Mouse (Mus musculus) MEL (cell line): ENCODE results near the gene Lat2. TPM values are rescaled to one million over a fixed set of nuclear protein-coding genes. Genes with fewer than 3 reads are reported as not detected.

Experiments used
- DNase-seq: peaks from one replicate; pipeline ENCODE4 v3.0.0; 2011; ENCODE audit warnings: low read depth, low spot score
- H3K27ac ChIP-seq: 2 replicates; pipeline ENCODE4 v1.5.1; 2012; ENCODE audit warnings: low read depth, mild to moderate bottlenecking, control low read depth, low read length, moderate library complexity; ENCODE audit not compliant: control insufficient read depth
- H3K27me3 ChIP-seq, 2 experiments: fragments of 150-350 bp in 1 of 2; sonication (generic) in 1 of 2; 2 replicates each; pipeline ENCODE4 v1.6.1; 2012; ENCODE audit warnings: low read length in 2 of 2, mild to moderate bottlenecking in 2 of 2, improper control_type of control experiment in 1 of 2, moderate library complexity in 1 of 2; ENCODE audit not compliant: insufficient read depth in 2 of 2, control insufficient read depth in 1 of 2
- H3K36me3 ChIP-seq, 2 experiments: 2 replicates each; pipeline ENCODE4 v1.6.1; 2012 to 2014; ENCODE audit warnings: low read length in 2 of 2, improper control_type of control experiment in 1 of 2, inconsistent platforms in 1 of 2, mild to moderate bottlenecking in 1 of 2; ENCODE audit not compliant: insufficient read depth in 2 of 2, control insufficient read depth in 1 of 2
- H3K4me1 ChIP-seq, 2 experiments: fragments of 150-350 bp in 1 of 2; sonication (generic) in 1 of 2; 2 replicates each; pipeline ENCODE4 v1.6.1; 2012; ENCODE audit warnings: low read length in 2 of 2, improper control_type of control experiment in 1 of 2, mild to moderate bottlenecking in 1 of 2; ENCODE audit not compliant: insufficient read depth in 2 of 2, control insufficient read depth in 1 of 2
- H3K4me3 ChIP-seq, 2 experiments: fragments of 150-350 bp in 1 of 2; sonication (generic) in 1 of 2; 2 replicates each; pipeline ENCODE4 v1.5.1; 2012; ENCODE audit warnings: low read depth in 2 of 2, low read length in 2 of 2, mild to moderate bottlenecking in 2 of 2, moderate library complexity in 2 of 2, control low read depth in 1 of 2, improper control_type of control experiment in 1 of 2; ENCODE audit not compliant: control insufficient read depth in 1 of 2, insufficient read depth in 1 of 2
- H3K79me2 ChIP-seq: 2 replicates; pipeline ENCODE4 v1.6.1; 2012; ENCODE audit warnings: mild to moderate bottlenecking, low read length, moderate library complexity; ENCODE audit not compliant: control insufficient read depth, poor library complexity, insufficient read depth
- H3K9ac ChIP-seq: 2 replicates; pipeline ENCODE4 v1.6.1; 2012; ENCODE audit warnings: low read depth, mild to moderate bottlenecking, control low read depth, low read length, moderate library complexity; ENCODE audit not compliant: control insufficient read depth, poor library complexity, severe bottlenecking
- H3K9me3 ChIP-seq: fragments of 150-350 bp; sonication (generic); replicated peaks from 2 replicates; pipeline ENCODE4 v1.6.1; 2012; ENCODE audit warnings: mild to moderate bottlenecking, low read length, improper control_type of control experiment, moderate library complexity; ENCODE audit not compliant: insufficient read depth
- CHD1 ChIP-seq: IDR thresholded peaks from 2 replicates; pipeline ENCODE4 v1.6.1; 2012; ENCODE audit warnings: low read depth, mild to moderate bottlenecking, inconsistent platforms, low read length, improper control_type of control experiment
- CHD2 ChIP-seq: IDR thresholded peaks from 2 replicates; pipeline ENCODE4 v1.6.1; 2011; ENCODE audit warnings: low read length, improper control_type of control experiment
- CTCF ChIP-seq, 3 experiments: IDR thresholded peaks in 2 of 3; conservative IDR thresholded peaks in 1 of 3; 2 replicates each; pipeline ENCODE4 v1.5.1; 2011 to 2012; ENCODE audit warnings: low read length in 3 of 3, low read depth in 2 of 3, mild to moderate bottlenecking in 2 of 3, improper control_type of control experiment in 1 of 3, inconsistent platforms in 1 of 3, mixed read lengths in 1 of 3, moderate library complexity in 1 of 3; ENCODE audit not compliant: control insufficient read depth in 1 of 3, insufficient read depth in 1 of 3, poor library complexity in 1 of 3, severe bottlenecking in 1 of 3
- E2F4 ChIP-seq: IDR thresholded peaks from 2 replicates; pipeline ENCODE4 v1.6.1; 2011; ENCODE audit warnings: low read depth, low read length, improper control_type of control experiment, borderline replicate concordance
- ELF1 ChIP-seq: IDR thresholded peaks from 2 replicates; pipeline ENCODE4 v1.6.1; 2014; ENCODE audit warnings: low read depth, mild to moderate bottlenecking, inconsistent platforms, low read length, improper control_type of control experiment, moderate library complexity
- EP300 ChIP-seq, 2 experiments: IDR thresholded peaks; 2 replicates each; pipeline ENCODE4 v1.6.1; 2011; ENCODE audit warnings: improper control_type of control experiment in 2 of 2, low read length in 2 of 2, low read depth in 1 of 2, mild to moderate bottlenecking in 1 of 2
- ETS1 ChIP-seq: IDR thresholded peaks from 2 replicates; pipeline ENCODE4 v1.6.1; 2012; ENCODE audit warnings: low read depth, mild to moderate bottlenecking, inconsistent platforms, low read length, improper control_type of control experiment, moderate library complexity
- GABPA ChIP-seq: IDR thresholded peaks from 2 replicates; pipeline ENCODE4 v1.6.1; 2012; ENCODE audit warnings: low read depth, mild to moderate bottlenecking, inconsistent platforms, low read length, improper control_type of control experiment, moderate library complexity
- GATA1 ChIP-seq: IDR thresholded peaks from 2 replicates; pipeline ENCODE4 v1.6.1; 2011; ENCODE audit warnings: low read depth, low read length, improper control_type of control experiment
- HCFC1 ChIP-seq: IDR thresholded peaks from 2 replicates; pipeline ENCODE4 v1.6.1; 2012; ENCODE audit warnings: low read depth, mild to moderate bottlenecking, inconsistent platforms, low read length, improper control_type of control experiment, moderate library complexity
- MAFK ChIP-seq: IDR thresholded peaks from 2 replicates; pipeline ENCODE4 v1.6.1; 2011; ENCODE audit warnings: low read depth, mild to moderate bottlenecking, low read length, improper control_type of control experiment, borderline replicate concordance
- MAX ChIP-seq: IDR thresholded peaks from 2 replicates; pipeline ENCODE4 v1.6.1; 2011; ENCODE audit warnings: low read length, improper control_type of control experiment
- MAZ ChIP-seq: IDR thresholded peaks from 2 replicates; pipeline ENCODE4 v1.6.1; 2012; ENCODE audit warnings: low read depth, mild to moderate bottlenecking, inconsistent platforms, low read length, improper control_type of control experiment
- MEF2A ChIP-seq: IDR thresholded peaks from 2 replicates; pipeline ENCODE4 v1.6.1; 2014; ENCODE audit warnings: low read depth, mild to moderate bottlenecking, inconsistent platforms, low read length, improper control_type of control experiment; ENCODE audit not compliant: poor library complexity, insufficient replicate concordance, severe bottlenecking; ENCODE audit errors: extremely low read depth
- MXI1 ChIP-seq: IDR thresholded peaks from 2 replicates; pipeline ENCODE4 v1.6.1; 2011; ENCODE audit warnings: mild to moderate bottlenecking, low read depth, low read length, improper control_type of control experiment
- MYB ChIP-seq: IDR thresholded peaks from 2 replicates; pipeline ENCODE4 v1.6.1; 2011; ENCODE audit warnings: mild to moderate bottlenecking, low read depth, low read length, improper control_type of control experiment
- NELFE ChIP-seq: IDR thresholded peaks from 2 replicates; pipeline ENCODE4 v1.6.1; 2011; ENCODE audit warnings: low read depth, low read length, improper control_type of control experiment
- NRF1 ChIP-seq: IDR thresholded peaks from 2 replicates; pipeline ENCODE4 v1.6.1; 2014; ENCODE audit warnings: low read depth, mild to moderate bottlenecking, inconsistent platforms, low read length, improper control_type of control experiment, moderate library complexity; ENCODE audit not compliant: poor library complexity, insufficient read depth, severe bottlenecking
- POLR2A ChIP-seq, 2 experiments: IDR thresholded peaks; 2 replicates each; pipeline ENCODE4 v1.6.1; 2011 to 2012; ENCODE audit warnings: low read length in 2 of 2, mild to moderate bottlenecking in 2 of 2, control low read depth in 1 of 2, improper control_type of control experiment in 1 of 2, low read depth in 1 of 2, moderate library complexity in 1 of 2; ENCODE audit not compliant: control insufficient read depth in 1 of 2, insufficient read depth in 1 of 2, poor library complexity in 1 of 2
- POLR2AphosphoS2 ChIP-seq: IDR thresholded peaks from 2 replicates; pipeline ENCODE4 v1.6.1; 2011; ENCODE audit warnings: low read length, improper control_type of control experiment
- POLR2AphosphoS5 ChIP-seq: IDR thresholded peaks from 2 replicates; pipeline ENCODE4 v1.6.1; 2012; ENCODE audit warnings: low read depth, borderline replicate concordance, mild to moderate bottlenecking, inconsistent platforms, low read length, moderate library complexity, mixed read lengths
- RAD21 ChIP-seq: IDR thresholded peaks from 2 replicates; pipeline ENCODE4 v1.6.1; 2011; ENCODE audit warnings: mild to moderate bottlenecking, low read depth, low read length, improper control_type of control experiment
- RCOR1 ChIP-seq: IDR thresholded peaks from 2 replicates; pipeline ENCODE4 v1.6.1; 2012; ENCODE audit warnings: low read depth, mild to moderate bottlenecking, inconsistent platforms, low read length, improper control_type of control experiment
- SIN3A ChIP-seq: IDR thresholded peaks from 2 replicates; pipeline ENCODE4 v1.6.1; 2012; ENCODE audit warnings: low read length, improper control_type of control experiment, inconsistent platforms
- SMC3 ChIP-seq: IDR thresholded peaks from 2 replicates; pipeline ENCODE4 v1.6.1; 2011; ENCODE audit warnings: low read depth, low read length, improper control_type of control experiment
- TAL1 ChIP-seq: IDR thresholded peaks from 2 replicates; pipeline ENCODE4 v1.6.1; 2012; ENCODE audit warnings: mild to moderate bottlenecking, inconsistent platforms, low read length, moderate library complexity, mixed read lengths
- TBP ChIP-seq: IDR thresholded peaks from 2 replicates; pipeline ENCODE4 v1.8.0; 2011; ENCODE audit warnings: low read depth, low read length, improper control_type of control experiment
- UBTF ChIP-seq: IDR thresholded peaks from 2 replicates; pipeline ENCODE4 v1.6.1; 2012; ENCODE audit warnings: low read depth, mild to moderate bottlenecking, inconsistent platforms, low read length, improper control_type of control experiment, moderate library complexity, borderline replicate concordance; ENCODE audit not compliant: insufficient read depth
- USF1 ChIP-seq: IDR thresholded peaks from 2 replicates; pipeline ENCODE4 v1.6.1; 2014; ENCODE audit warnings: low read depth, mild to moderate bottlenecking, inconsistent platforms, low read length, improper control_type of control experiment, moderate library complexity
- USF2 ChIP-seq, 2 experiments: IDR thresholded peaks; 2 replicates each; pipeline ENCODE4 v1.6.1; 2011 to 2012; ENCODE audit warnings: improper control_type of control experiment in 2 of 2, low read length in 2 of 2, borderline replicate concordance in 1 of 2, inconsistent platforms in 1 of 2, low read depth in 1 of 2, mild to moderate bottlenecking in 1 of 2; ENCODE audit not compliant: insufficient read depth in 1 of 2
- ZC3H11A ChIP-seq: IDR thresholded peaks from 2 replicates; pipeline ENCODE4 v1.6.1; 2012; ENCODE audit warnings: low read depth, mild to moderate bottlenecking, inconsistent platforms, low read length, improper control_type of control experiment
- ZKSCAN1 ChIP-seq: IDR thresholded peaks from 2 replicates; pipeline ENCODE4 v1.6.1; 2012; ENCODE audit warnings: low read depth, mild to moderate bottlenecking, inconsistent platforms, low read length, improper control_type of control experiment, moderate library complexity
- ZNF384 ChIP-seq: IDR thresholded peaks from 2 replicates; pipeline ENCODE4 v1.6.1; 2012; ENCODE audit warnings: low read depth, mild to moderate bottlenecking, inconsistent platforms, low read length, improper control_type of control experiment
- polyA plus RNA-seq, 2 experiments: library from polyadenylated mRNA; stranded (reverse) in 1 of 2; unstranded in 1 of 2; fragments of >175 nt in 1 of 2; fragments of >200 nt in 1 of 2; gene quantifications; 2 replicates each; pipeline versions ENCODE4 v1.2.1 to v1.2.4; 2012; ENCODE audit warnings: low replicate concordance in 2 of 2, low read depth in 1 of 2; ENCODE audit not compliant: insufficient read length in 2 of 2, insufficient read depth in 1 of 2, missing spikeins in 1 of 2
- total RNA-seq: library from RNA; depleted of rRNA; stranded (reverse); fragments of 300-350 nt; gene quantifications from 2 replicates; pipeline ENCODE4 v1.2.3, GENCODE M21; 2012

Lat2 gene
- total and polyA plus RNA-seq, 3 experiments, result 0.79 to 0.92 TPM; not detected in 1

DNA sequence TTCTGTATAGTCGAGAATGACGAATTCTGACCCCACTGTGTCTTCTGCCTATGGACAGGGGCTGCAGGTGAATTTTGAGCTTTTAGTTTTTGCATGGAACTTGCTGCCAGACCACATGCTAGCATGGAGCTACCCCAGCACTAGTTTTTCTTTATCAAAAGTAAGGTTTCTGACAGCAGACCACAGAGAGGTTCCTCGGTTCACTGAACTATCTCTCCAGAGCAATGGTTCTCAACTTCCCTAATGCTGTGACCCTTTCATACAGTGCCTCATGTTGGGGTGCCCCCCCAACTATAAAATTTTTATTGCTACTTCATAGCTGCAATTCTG is 31.0 kb downstream of the Lat2 start (continued):
- TF ChIP-seq MAFK, result no peak; the same call in 1 of the 2 replicates
- TF ChIP-seq, all 39 proteins: peak for 15

DNA sequence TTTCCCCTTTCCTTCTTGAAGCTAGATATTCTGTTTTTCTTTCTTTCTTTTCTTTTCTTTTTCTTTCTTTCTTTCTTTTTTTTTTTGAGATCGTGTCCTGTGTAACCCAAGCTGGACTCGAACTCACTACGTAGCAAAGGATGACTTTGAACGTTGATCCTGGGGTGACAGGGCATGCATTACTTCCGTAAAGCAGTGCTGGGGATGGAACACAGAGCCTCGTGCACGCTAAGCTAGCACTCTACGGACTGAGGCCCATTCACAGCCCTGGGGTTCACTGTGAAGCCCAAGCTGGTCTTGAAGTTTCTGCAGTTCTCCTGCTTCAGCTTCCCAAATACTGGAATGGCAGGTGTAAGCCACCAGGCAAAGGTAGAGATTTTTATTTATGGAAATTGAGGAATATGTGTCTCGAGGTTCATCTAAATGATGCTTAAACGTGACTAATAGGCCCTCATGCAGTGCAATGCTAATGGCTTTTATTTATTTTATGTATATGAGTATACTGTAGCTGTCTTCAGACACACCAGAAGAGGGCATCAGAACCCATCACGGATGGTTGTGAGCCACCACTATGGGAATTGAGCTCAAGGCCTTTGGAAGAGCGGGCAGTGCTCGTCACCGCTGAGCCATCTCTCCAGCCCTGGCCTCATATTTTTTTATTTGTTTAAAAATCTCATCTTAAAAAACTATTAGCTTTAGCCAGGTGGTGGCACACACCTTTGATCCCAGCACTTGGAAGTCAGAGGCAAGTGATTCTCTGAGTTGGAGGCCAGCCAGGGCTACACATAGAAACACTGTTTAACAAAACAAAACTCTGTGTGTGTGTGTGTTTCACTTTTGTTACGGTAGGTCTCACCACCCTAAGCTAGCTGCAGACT is 31.6 kb downstream of the Lat2 start:
- Histone ChIP-seq H3K36me3 (peaks cover 0 to 22% of the 10 kb centered on the region in 2 experiments; a peak in 2 of 4 replicates), H3K4me3 (peak overlapping the region; percentile 80 to 87), H3K9me3 (no peaks in the 10 kb centered on the region), H3K4me1 (peaks cover 2 to 24% of the 10 kb centered on the region in 2 experiments), H3K27me3 (no peaks in the 10 kb centered on the region), H3K79me2 (peaks cover 24% of the 10 kb centered on the region), H3K27ac (peak overlapping the region; percentile 98), H3K9ac (peak overlapping the region; percentile 90)
- peak; percentile 78 for DNase-seq
- TF ChIP-seq RAD21 (no peak; the same call in 1 of the 2 replicates), MEF2A (no peak), USF2 (IDR thresholded peaks at IDR 0.05; ENCODE audit: borderline replicate concordance in 1 of 2, insufficient read depth in 1 of 2, low read depth in 1 of 2, low read length in 2 of 2) (no peak), NRF1 (no peak), MYB (no peak), USF1 (no peak), MXI1 (peak; percentile 72), TAL1 (no peak), SMC3 (no peak), SIN3A (peak; percentile 68; the same call in 1 of the 2 replicates), CHD1 (peak; percentile 86), ETS1 (no peak), ZKSCAN1 (no peak), GATA1 (no peak), CTCF (IDR thresholded peaks at IDR 0.05 in 2 of 3, conservative IDR thresholded peaks at IDR 0.05 in 1 of 3; ENCODE audit: control insufficient read depth in 1 of 3, insufficient read depth in 1 of 3, low read depth in 2 of 3, low read length in 3 of 3, poor library complexity in 1 of 3, severe bottlenecking in 1 of 3) (peak in 2 of 3 experiments; percentile 5 to 35; a peak in 1 of 6 replicates), HCFC1 (no peak; the same call in 1 of the 2 replicates), TBP (no peak), MAX (peak; percentile 48; the same call in 1 of the 2 replicates), ELF1 (no peak), MAZ (no peak), POLR2AphosphoS5 (no peak), EP300 (IDR thresholded peaks at IDR 0.05; ENCODE audit: low read depth in 1 of 2, low read length in 2 of 2) (0 out of 4 replicates have a peak, but pooled peaks of 1 of the 2 experiments have one; percentile 4), RCOR1 (no peak), GABPA (no peak), POLR2A (IDR thresholded peaks at IDR 0.05; ENCODE audit: control insufficient read depth in 1 of 2, insufficient read depth in 1 of 2, low read depth in 1 of 2, low read length in 2 of 2, poor library complexity in 1 of 2) (peak in 1 of 2 experiments; percentile 29; a peak in 1 of 4 replicates), E2F4 (no peak; the same call in 1 of the 2 replicates), NELFE (no peak), ZNF384 (no peak), MAFK (no peak), ZC3H11A (no peak), UBTF (no peak), POLR2AphosphoS2 (no peak; the same call in 1 of the 2 replicates), CHD2 (no peak)
